Mouse (Mus musculus) hematopoietic stem cell, adult 5-6 weeks (primary cell): ENCODE measurements around the gene Mrps2. TPM values are rescaled to one million over a fixed set of nuclear protein-coding genes. Genes with fewer than 3 reads are reported as not detected.

ENCODE experiments used
- ATAC-seq, 2 experiments: fragments of 125-278 bp in 1 of 2; replicated peaks in 1 of 2; 2 replicates each; pipeline ENCODE4 v1.8.0; 2016 to 2017; ENCODE audit warnings: inconsistent platforms in 2 of 2, mild to moderate bottlenecking in 2 of 2, moderate number of reproducible peaks in 2 of 2, low read depth in 1 of 2, moderate TSS enrichment in 1 of 2; ENCODE audit not compliant: low FRiP score in 2 of 2, poor library complexity in 2 of 2, severe bottlenecking in 2 of 2, insufficient read depth in 1 of 2, low TSS enrichment in 1 of 2
- total RNA-seq: library from RNA; stranded (forward); fragments of 172-1452, 232-1000 nt; gene quantifications from 2 replicates; pipeline ENCODE4 v1.2.3, GENCODE M21; 2017

Gene Mrps2
- 26.6 and 31.9 TPM in 2 replicates for total RNA-seq

GRCm38 (mm10) chr2:28467860-28468485 is at the start of gene Mrps2:
Gene Mrps2, plus strand, starts transcription at chr2:28468066.
- peak; percentile 71 to 86 for ATAC-seq

- ATAC-seq: no peak
These were observed 48.0 kb upstream of the Mrps2 start for GRCm38 (mm10) chr2:28419898-28420297.

GRCm38 (mm10) chr2:28423167-28423566 is 44.7 kb upstream of the Mrps2 start:
- ATAC-seq: peak; percentile 65 to 72; a peak in 2 of 4 replicates

- no peak for ATAC-seq
These were observed 40.6 kb upstream of the Mrps2 start for GRCm38 (mm10) chr2:28427226-28427625.

GRCm38 (mm10) chr2:28430846-28431245 is 37.0 kb upstream of the Mrps2 start:
- no peak for ATAC-seq

- no peak for ATAC-seq
These were observed 35.1 kb upstream of the Mrps2 start for GRCm38 (mm10) chr2:28432811-28433210.

GRCm38 (mm10) chr2:28433512-28433911 is 34.4 kb upstream of the Mrps2 start:
- ATAC-seq: no peak

GRCm38 (mm10) chr2:28435401-28435800 is 32.5 kb upstream of the Mrps2 start:
- no peak for ATAC-seq

GRCm38 (mm10) chr2:28440842-28441241 is 27.0 kb upstream of the Mrps2 start:
- ATAC-seq: no peak

GRCm38 (mm10) chr2:28445082-28445481 is 22.8 kb upstream of the Mrps2 start:
- 0 out of 4 replicates have a peak, but pooled peaks of 1 of the 2 experiments have one; percentile 12 for ATAC-seq

GRCm38 (mm10) chr2:28446181-28446514 is 21.7 kb upstream of the Mrps2 start:
- ATAC-seq: no peak

- ATAC-seq: 0 out of 4 replicates have a peak, but pooled peaks of 1 of the 2 experiments have one; percentile 28
These were observed 21.2 kb upstream of the Mrps2 start, which contains the start of gene Ppp1r26 for GRCm38 (mm10) chr2:28446515-28447314. Gene Ppp1r26, plus strand, starts transcription at chr2:28446800.

- no peak for ATAC-seq
These were observed 20.6 kb upstream of the Mrps2 start for GRCm38 (mm10) chr2:28447315-28447670.

- ATAC-seq: no peak
These were observed 16.2 kb upstream of the Mrps2 start for GRCm38 (mm10) chr2:28451663-28452062.

GRCm38 (mm10) chr2:28453539-28453938 is 14.3 kb upstream of the Mrps2 start:
- no peak for ATAC-seq

GRCm38 (mm10) chr2:28456616-28457015 is 11.2 kb upstream of the Mrps2 start:
- ATAC-seq: no peak

GRCm38 (mm10) chr2:28463919-28464318 is 3.9 kb upstream of the Mrps2 start:
- ATAC-seq: no peak; a peak in 1 of 4 replicates

GRCm38 (mm10) chr2:28464919-28465318 is 2.9 kb upstream of the Mrps2 start:
- no peak for ATAC-seq
